Mouse (Mus musculus) CH12.LX (cell line): ENCODE results near the gene Pik3ip1.

Source experiments
- CHD1 ChIP-seq: IDR thresholded peaks from 2 replicates; pipeline ENCODE4 v1.6.1; 2012; ENCODE audit warnings: low read depth, low read length, improper control_type of control experiment, inconsistent platforms
- CHD2 ChIP-seq: IDR thresholded peaks from 2 replicates; pipeline ENCODE4 v1.6.1; 2011; ENCODE audit warnings: low read length, improper control_type of control experiment
- CTCF ChIP-seq, 2 experiments: IDR thresholded peaks in 1 of 2; conservative IDR thresholded peaks in 1 of 2; 2 replicates each; pipeline ENCODE4 v1.5.1; 2011 to 2012; ENCODE audit warnings: low read depth in 2 of 2, low read length in 2 of 2, improper control_type of control experiment in 1 of 2, inconsistent platforms in 1 of 2, mild to moderate bottlenecking in 1 of 2, moderate library complexity in 1 of 2
- EP300 ChIP-seq: IDR thresholded peaks from 2 replicates; pipeline ENCODE4 v1.6.1; 2011; ENCODE audit warnings: low read length, improper control_type of control experiment
- JUN ChIP-seq: IDR thresholded peaks from 2 replicates; pipeline ENCODE4 v1.6.1; 2011; ENCODE audit warnings: low read depth, mild to moderate bottlenecking, low read length, improper control_type of control experiment, moderate library complexity; ENCODE audit not compliant: insufficient read depth
- MXI1 ChIP-seq: IDR thresholded peaks from 2 replicates; pipeline ENCODE4 v1.6.1; 2011; ENCODE audit warnings: mild to moderate bottlenecking, low read depth, low read length, improper control_type of control experiment
- POLR2A ChIP-seq: IDR thresholded peaks from 2 replicates; pipeline ENCODE4 v1.6.1; 2011; ENCODE audit warnings: low read depth, mild to moderate bottlenecking, improper control_type of control experiment, low read length
- UBTF ChIP-seq: IDR thresholded peaks from 2 replicates; pipeline ENCODE4 v1.6.1; 2012; ENCODE audit warnings: low read depth, mild to moderate bottlenecking, inconsistent platforms, low read length, improper control_type of control experiment, moderate library complexity
- USF1 ChIP-seq: IDR thresholded peaks from 2 replicates; pipeline ENCODE4 v1.6.1; 2014; ENCODE audit warnings: low read depth, mild to moderate bottlenecking, inconsistent platforms, low read length, improper control_type of control experiment

DNA sequence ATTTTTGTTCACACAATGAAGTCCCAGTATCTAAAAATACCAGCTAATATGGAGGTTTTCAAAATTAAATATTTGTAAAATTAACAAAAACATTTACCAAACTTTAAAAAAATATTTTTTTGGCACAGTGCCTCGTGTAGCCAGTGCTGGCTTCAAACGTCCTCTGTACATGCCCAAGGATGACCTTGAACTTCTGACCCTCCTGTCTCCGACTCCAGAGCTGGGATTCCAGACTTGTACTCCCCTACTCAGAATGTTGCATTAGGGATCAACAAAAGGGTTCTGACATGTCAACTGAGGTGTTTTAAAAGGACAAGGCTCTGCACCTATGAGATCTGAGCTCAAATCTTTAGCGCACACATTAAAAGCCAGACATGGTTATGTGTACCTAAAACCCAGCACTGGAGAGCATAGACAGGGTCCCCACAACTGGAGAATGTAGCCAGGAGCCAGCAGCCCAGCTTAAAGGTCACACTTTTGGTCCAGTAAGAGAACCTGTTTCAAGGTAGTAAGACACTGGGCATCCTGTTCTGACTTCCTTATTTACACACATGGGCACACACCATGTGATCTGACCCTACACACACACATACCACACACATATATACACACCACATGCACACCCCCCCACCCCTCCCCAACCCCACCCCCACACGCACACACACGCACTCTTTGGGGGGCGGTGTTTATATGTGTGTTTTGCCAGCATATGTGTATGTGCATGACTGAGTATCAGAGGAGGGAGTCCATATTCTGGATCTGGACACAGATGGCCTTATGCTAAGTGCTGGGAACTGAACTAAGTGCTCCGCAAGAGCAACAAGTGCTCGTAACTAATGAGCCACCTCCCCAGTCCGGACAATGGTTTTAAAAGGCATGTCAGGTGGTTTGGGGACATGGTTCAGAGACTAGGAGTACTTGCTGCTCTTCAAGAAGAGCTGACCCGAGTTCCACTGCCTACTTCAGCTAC, 1.1 kb upstream of the Pik3ip1 start:
- no peak for TF ChIP-seq CTCF (conservative IDR thresholded peaks at IDR 0.05 in 1 of 2, IDR thresholded peaks at IDR 0.05 in 1 of 2; ENCODE audit: low read depth in 2 of 2, low read length in 2 of 2)
- no peak for TF ChIP-seq EP300
- TF ChIP-seq CHD1: no peak
- TF ChIP-seq CHD2: no peak
- TF ChIP-seq USF1: no peak
- no peak for TF ChIP-seq POLR2A
- TF ChIP-seq MXI1: no peak
- TF ChIP-seq UBTF: no peak
- TF ChIP-seq JUN: no peak
